Mouse (Mus musculus) hindbrain, embryonic 16.5 days (tissue): Measurements from ENCODE around the gene Odf4. TPM values are rescaled to one million over a fixed set of nuclear protein-coding genes. Genes with fewer than 3 reads are reported as not detected.
"Not testable (repeated sequence)": the region's sequence is repeated elsewhere in the genome, so short reads cannot be mapped to it uniquely, and the experiment has no call there.

ENCODE experiments used
- ATAC-seq: fragments of 200-750 bp; cut with Nextera tagmentation; 2 replicates; pipeline ENCODE4 v1.8.0; 2017; ENCODE audit warnings: moderate TSS enrichment, moderate library complexity
- H3K27ac ChIP-seq: fragments of 300-500 bp; sonication (generic); 2 replicates; pipeline ENCODE4 v1.5.1; 2014; ENCODE audit warnings: low read depth, mild to moderate bottlenecking, control low read depth, low read length, moderate library complexity
- H3K27me3 ChIP-seq: fragments of 300-500 bp; sonication (generic); replicated peaks from 2 replicates; pipeline ENCODE4 v1.6.1; 2014; ENCODE audit warnings: low read length; ENCODE audit not compliant: control insufficient read depth, insufficient read depth
- H3K36me3 ChIP-seq: fragments of 300-500 bp; sonication (generic); 2 replicates; pipeline ENCODE4 v1.6.1; 2014; ENCODE audit warnings: mild to moderate bottlenecking, low read length, moderate library complexity, mixed read lengths; ENCODE audit not compliant: control insufficient read depth, insufficient read depth
- H3K4me1 ChIP-seq: fragments of 300-500 bp; sonication (generic); 2 replicates; pipeline ENCODE4 v1.6.1; 2014; ENCODE audit warnings: low read depth, low read length; ENCODE audit not compliant: control insufficient read depth, insufficient read depth
- H3K4me2 ChIP-seq: fragments of 300-500 bp; sonication (generic); 2 replicates; pipeline ENCODE4 v1.6.1; 2014; ENCODE audit warnings: mild to moderate bottlenecking, low read length, control low read depth, moderate library complexity
- H3K4me3 ChIP-seq: fragments of 300-500 bp; sonication (generic); 2 replicates; pipeline ENCODE4 v1.5.1; 2014; ENCODE audit warnings: mild to moderate bottlenecking, low read length, control low read depth, moderate library complexity
- H3K9ac ChIP-seq: fragments of 300-500 bp; sonication (generic); 2 replicates; pipeline ENCODE4 v1.6.1; 2014; ENCODE audit warnings: low read depth, mild to moderate bottlenecking, control low read depth, low read length, moderate library complexity
- H3K9me3 ChIP-seq: fragments of 300-500 bp; sonication (generic); 2 replicates; pipeline ENCODE4 v1.6.1; 2014; ENCODE audit warnings: mild to moderate bottlenecking, low read length, moderate library complexity; ENCODE audit not compliant: control insufficient read depth
- WGBS: fragments of 180-500 bp; shearing (Covaris S2); extraction: QIAGEN DNeasy Blood & Tissue Kit; methylation state at CpG from one replicate; pipeline ENCODE4 v1.1.7; 2014; 5-methylcytosine and 5-hydroxymethylcytosine counted together
- polyA plus RNA-seq: library from polyadenylated mRNA; unstranded; fragments of >200 nt; fragmentation: Nextera tagmentation; extraction: Ambion mirVana; gene quantifications from 2 replicates; pipeline ENCODE4 v1.2.1, GENCODE M21; 2015

Gene Odf4
- polyA plus RNA-seq, 1 experiment from 2014 or later, result 0.34 TPM

- 43% methylated on average over 3 of the region's 3 CpGs for WGBS
- no peaks in the 10 kb centered on the region for H3K27me3 ChIP-seq
- peaks cover 12% of the 10 kb centered on the region for H3K4me1 ChIP-seq
- no peak for ATAC-seq
- no peak overlapping the region for H3K9ac ChIP-seq
- H3K4me3 ChIP-seq, result no peak overlapping the region
- H3K4me2 ChIP-seq, result no peak overlapping the region
- no peaks in the 10 kb centered on the region for H3K9me3 ChIP-seq
- no peaks in the 10 kb centered on the region for H3K36me3 ChIP-seq
- no peak overlapping the region for H3K27ac ChIP-seq
These were observed 39.0 kb upstream of the Odf4 start for GRCm38 (mm10) chr11:68965845-68966244.

DNA sequence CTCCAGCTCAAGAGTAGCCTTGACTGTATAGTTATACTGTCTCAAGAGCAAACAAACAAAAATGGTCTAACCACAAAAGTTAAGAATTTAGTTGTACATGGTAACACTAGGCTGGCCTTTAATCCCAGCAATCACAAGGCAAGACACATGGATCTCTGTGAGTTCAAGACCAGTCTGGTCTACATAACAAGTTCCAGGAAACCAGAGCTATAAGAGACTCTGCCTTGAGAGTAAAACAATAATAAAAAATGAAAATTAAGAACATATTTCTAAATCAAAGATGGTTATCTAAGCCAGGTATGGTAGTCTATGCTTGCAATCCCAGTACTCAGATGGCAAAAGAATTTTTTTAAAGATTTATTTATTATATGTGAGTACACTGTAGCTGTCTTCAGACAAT lies 38.2 kb upstream of the Odf4 start:
- Histone ChIP-seq H3K36me3 (no peaks in the 10 kb centered on the region), H3K4me1 (peaks cover 12% of the 10 kb centered on the region), H3K9me3 (no peaks in the 10 kb centered on the region), H3K27ac (no peak overlapping the region), H3K9ac (no peak overlapping the region), H3K4me3 (no peak overlapping the region), H3K27me3 (no peaks in the 10 kb centered on the region), H3K4me2 (no peak overlapping the region)
- no peak for ATAC-seq

DNA sequence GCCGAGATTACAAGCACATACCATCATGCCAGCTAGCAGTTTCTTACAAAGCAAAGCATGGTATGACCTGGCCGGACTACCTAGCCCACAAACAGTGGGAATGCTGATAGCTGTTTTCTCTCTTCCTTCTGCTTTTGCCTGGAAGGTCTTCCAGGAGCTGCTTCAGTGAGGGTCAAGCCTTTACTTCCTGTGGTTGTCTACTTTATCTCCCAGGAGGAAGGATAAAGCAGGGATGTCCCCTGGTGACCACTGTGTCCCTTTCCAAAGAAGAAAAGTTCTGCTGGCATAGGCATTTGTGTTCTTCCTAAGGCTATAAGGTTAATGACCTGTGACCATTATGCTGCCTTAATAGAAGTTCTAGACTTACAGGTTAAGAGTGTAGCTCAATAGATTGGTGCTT lies 36.5 kb upstream of the Odf4 start:
- Histone ChIP-seq H3K4me2 (no peak overlapping the region), H3K27ac (no peak overlapping the region), H3K4me1 (peaks cover 8% of the 10 kb centered on the region), H3K4me3 (no peak overlapping the region), H3K9me3 (no peaks in the 10 kb centered on the region), H3K36me3 (no peaks in the 10 kb centered on the region), H3K27me3 (no peaks in the 10 kb centered on the region; the same call in 1 of the 2 replicates), H3K9ac (no peak overlapping the region)
- 79% methylated on average over 2 of the region's 2 CpGs for WGBS
- ATAC-seq, result no peak

DNA sequence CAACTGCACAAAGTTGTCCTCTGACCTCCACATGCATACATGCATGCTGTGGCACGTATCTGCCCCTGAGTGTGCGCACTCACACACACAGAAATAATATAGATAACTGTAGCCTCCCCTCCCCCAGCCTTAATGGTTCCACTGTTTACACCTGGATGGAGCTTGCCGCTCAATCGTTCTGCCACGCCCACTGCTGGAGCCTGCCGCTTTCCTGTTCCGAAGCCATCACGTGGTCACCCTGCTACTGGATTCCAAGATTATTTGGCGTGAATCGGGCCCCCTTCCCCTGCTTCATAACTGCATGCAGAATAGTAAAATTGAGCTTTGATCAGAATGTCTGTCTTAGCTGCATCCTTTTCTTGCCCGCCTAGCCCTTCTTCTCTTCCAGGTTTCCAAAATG lies 35.3 kb upstream of the Odf4 start:
- H3K27ac ChIP-seq, H3K4me2 ChIP-seq, H3K9ac ChIP-seq, H3K9me3 ChIP-seq, ATAC-seq, H3K27me3 ChIP-seq, H3K36me3 ChIP-seq, H3K4me1 ChIP-seq, H3K4me3 ChIP-seq: not testable (repeated sequence)
- WGBS, result 24% methylated on average over 11 of the region's 11 CpGs

DNA sequence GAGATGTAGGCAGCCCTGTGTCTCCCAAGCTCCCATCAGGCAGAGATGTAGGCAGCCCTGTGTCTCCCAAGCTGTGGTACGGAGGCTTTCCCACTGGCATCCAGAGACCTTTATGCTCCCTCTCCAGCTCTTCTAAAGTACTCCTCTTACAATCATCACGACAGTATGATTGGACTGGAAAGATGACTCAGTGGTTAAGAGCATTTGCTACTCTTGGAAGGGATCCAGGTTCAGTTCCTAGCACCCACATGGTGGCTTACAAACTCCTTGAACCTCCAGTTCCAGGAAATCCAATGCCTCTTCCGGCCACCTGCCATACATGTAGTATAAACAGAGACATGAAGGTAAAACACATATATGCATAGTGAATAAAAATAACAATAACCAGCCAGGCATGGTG lies 34.7 kb upstream of the Odf4 start:
- no peaks in the 10 kb centered on the region for H3K4me1 ChIP-seq
- H3K9me3 ChIP-seq, result no peaks in the 10 kb centered on the region
- ATAC-seq, result no peak
- no peaks in the 10 kb centered on the region for H3K36me3 ChIP-seq
- no peak overlapping the region for H3K4me2 ChIP-seq
- H3K27ac ChIP-seq, result no peak overlapping the region
- H3K9ac ChIP-seq, result no peak overlapping the region
- H3K27me3 ChIP-seq, result peaks cover 6% of the 10 kb centered on the region
- 73% methylated on average over 3 of the region's 3 CpGs for WGBS
- H3K4me3 ChIP-seq, result no peak overlapping the region

GRCm38 (mm10) chr11:68957971-68958370 lies 31.1 kb upstream of the Odf4 start:
- Histone ChIP-seq H3K9me3 (no peaks in the 10 kb centered on the region), H3K4me3 (no peak overlapping the region), H3K27ac (no peak overlapping the region), H3K4me2 (no peak overlapping the region), H3K4me1 (peaks cover 11% of the 10 kb centered on the region), H3K9ac (no peak overlapping the region), H3K27me3 (peaks cover 20% of the 10 kb centered on the region), H3K36me3 (no peaks in the 10 kb centered on the region)
- WGBS, result 90% methylated on average over 1 of the region's 1 CpGs
- no peak for ATAC-seq

DNA sequence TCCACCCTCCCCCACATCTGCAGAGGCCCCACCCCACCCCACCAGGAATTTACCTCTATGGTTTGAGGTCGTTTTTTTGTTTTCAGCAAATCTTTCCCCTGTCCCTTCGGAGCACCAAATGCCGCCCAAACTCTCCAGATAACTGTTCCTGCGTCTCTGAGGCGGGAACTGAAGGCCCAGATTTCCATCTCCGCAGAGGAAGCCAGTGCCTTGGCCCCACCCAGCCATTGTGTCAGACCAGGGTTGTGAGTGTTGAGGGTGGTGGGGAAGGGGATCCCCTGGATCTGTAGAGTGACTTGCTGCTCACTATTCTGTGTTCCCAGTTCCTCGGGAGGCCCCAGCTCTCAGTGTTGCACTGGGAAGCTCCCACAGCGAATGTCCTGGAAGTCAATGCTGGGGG lies 30.4 kb upstream of the Odf4 start, which contains the start of gene Arhgef15:
Gene Arhgef15 (minus strand): TSS at position 173 of the 400 bp plus-strand sequence.
- no peak for ATAC-seq
- peaks cover 11% of the 10 kb centered on the region for H3K4me1 ChIP-seq
- no peak within 1 kb of the TSS; the same call in 1 of the 2 replicates for H3K9ac ChIP-seq
- H3K4me3 ChIP-seq, result 0 out of 2 replicates have a peak within 1 kb of the TSS, but pooled peaks have one; percentile 3
- peaks cover 23% of the 10 kb centered on the region for H3K27me3 ChIP-seq
- no peaks in the 10 kb centered on the region for H3K9me3 ChIP-seq
- H3K27ac ChIP-seq, result peak within 1 kb of the TSS; percentile 16; the same call in 1 of the 2 replicates
- no peak within 1 kb of the TSS for H3K4me2 ChIP-seq
- no peaks in the 10 kb centered on the region for H3K36me3 ChIP-seq
- WGBS, result 39% methylated on average over 8 of the region's 8 CpGs

DNA sequence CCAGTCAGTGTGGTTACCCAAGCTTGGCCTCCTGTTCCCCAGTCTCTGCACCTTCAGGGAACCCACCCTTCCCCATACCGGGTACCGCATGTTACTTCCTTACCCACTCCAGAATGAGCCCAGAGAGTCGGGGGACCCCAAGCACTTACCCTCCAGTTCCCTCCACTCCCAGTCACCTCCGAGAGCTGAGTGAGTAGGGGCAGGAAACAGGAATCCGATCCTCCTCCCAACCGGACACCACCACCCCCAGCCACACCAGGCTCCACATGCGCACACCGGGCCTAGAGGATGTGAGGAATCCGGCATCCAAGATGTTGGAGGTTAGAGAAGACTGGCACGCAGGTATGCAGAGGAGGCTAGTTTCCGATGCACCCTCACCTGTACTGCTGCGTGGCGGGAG lies 29.8 kb upstream of the Odf4 start:
- Histone ChIP-seq H3K27ac (no peak overlapping the region), H3K36me3 (no peaks in the 10 kb centered on the region), H3K9ac (no peak overlapping the region; the same call in 1 of the 2 replicates), H3K4me2 (no peak overlapping the region), H3K9me3 (no peaks in the 10 kb centered on the region), H3K4me3 (0 out of 2 replicates have a peak overlapping the region, but pooled peaks have one; percentile 3), H3K27me3 (peaks cover 23% of the 10 kb centered on the region), H3K4me1 (peaks cover 11% of the 10 kb centered on the region)
- no peak for ATAC-seq
- WGBS, result 35% methylated on average over 13 of the region's 13 CpGs

- Histone ChIP-seq H3K4me2 (no peak overlapping the region), H3K4me1 (peaks cover 11% of the 10 kb centered on the region), H3K9ac (no peak overlapping the region), H3K4me3 (no peak overlapping the region), H3K9me3 (no peaks in the 10 kb centered on the region), H3K27me3 (peaks cover 23% of the 10 kb centered on the region), H3K27ac (peak overlapping the region; percentile 16; the same call in 1 of the 2 replicates), H3K36me3 (no peaks in the 10 kb centered on the region)
- ATAC-seq, result no peak
- 37% methylated on average over 3 of the region's 3 CpGs for WGBS
These were observed 29.2 kb upstream of the Odf4 start for GRCm38 (mm10) chr11:68956107-68956506.

DNA sequence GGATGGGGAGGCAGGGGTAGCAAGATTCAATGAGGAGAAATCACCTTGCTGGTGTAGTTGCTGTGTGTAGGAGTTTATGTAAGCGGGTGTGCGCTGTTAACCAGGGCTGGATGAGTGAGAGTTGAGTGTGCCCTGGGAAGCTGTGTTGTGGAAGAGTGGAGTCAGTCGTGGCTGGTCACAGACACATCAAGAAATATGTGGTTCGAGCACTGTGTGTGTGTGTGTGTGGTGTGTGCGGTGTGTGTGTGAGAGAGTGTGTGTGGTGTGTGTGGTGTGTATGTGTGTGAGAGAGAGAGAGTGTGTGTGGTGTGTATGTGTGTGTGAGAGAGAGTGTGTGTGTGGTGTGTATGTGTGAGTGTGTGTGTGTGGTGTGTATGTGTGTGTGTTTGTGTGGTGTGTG lies 28.6 kb upstream of the Odf4 start:
- Histone ChIP-seq H3K36me3 (no peaks in the 10 kb centered on the region), H3K9me3 (no peaks in the 10 kb centered on the region), H3K27ac (no peak overlapping the region), H3K4me1 (peaks cover 11% of the 10 kb centered on the region), H3K4me2 (peak overlapping the region; percentile 59; the same call in 1 of the 2 replicates), H3K9ac (no peak overlapping the region), H3K4me3 (peak overlapping the region; percentile 30), H3K27me3 (peaks cover 23% of the 10 kb centered on the region)
- ATAC-seq, result no peak
- 62% methylated on average over 5 of the region's 5 CpGs for WGBS
